Mouse (Mus musculus) liver, embryonic 16.5 days (tissue): ENCODE results near the gene Hoxc4. TPM values are rescaled to one million over a fixed set of nuclear protein-coding genes. Genes with fewer than 3 reads are reported as not detected.

Experiments used
- ATAC-seq: fragments of 200-750 bp; cut with Nextera tagmentation; 2 replicates; pipeline ENCODE4 v1.8.0; 2017; ENCODE audit warnings: low read depth, mild to moderate bottlenecking, moderate number of reproducible peaks, moderate library complexity
- H3K27ac ChIP-seq: fragments of 300-500 bp; sonication (generic); 2 replicates; pipeline ENCODE4 v1.5.1; 2014; ENCODE audit warnings: mild to moderate bottlenecking, low read length
- H3K27me3 ChIP-seq: fragments of 300-500 bp; sonication (generic); 2 replicates; pipeline ENCODE4 v1.6.1; 2014; ENCODE audit warnings: low read depth, low read length, mixed read lengths; ENCODE audit not compliant: control insufficient read depth, insufficient read depth
- H3K36me3 ChIP-seq: fragments of 300-500 bp; sonication (generic); 2 replicates; pipeline ENCODE4 v1.6.1; 2014; ENCODE audit warnings: mild to moderate bottlenecking; ENCODE audit not compliant: control insufficient read depth, insufficient read depth
- H3K4me1 ChIP-seq: fragments of 300-500 bp; sonication (generic); 2 replicates; pipeline ENCODE4 v1.6.1; 2014; ENCODE audit warnings: low read depth, low read length, mixed read lengths; ENCODE audit not compliant: control insufficient read depth
- H3K4me2 ChIP-seq: fragments of 300-500 bp; sonication (generic); 2 replicates; pipeline ENCODE4 v1.6.1; 2014; ENCODE audit warnings: low read depth, low read length, mixed read lengths
- H3K4me3 ChIP-seq: fragments of 300-500 bp; sonication (generic); 2 replicates; pipeline ENCODE4 v1.5.1; 2014; ENCODE audit warnings: low read depth, mild to moderate bottlenecking, low read length
- H3K9ac ChIP-seq: fragments of 300-500 bp; sonication (generic); 2 replicates; pipeline ENCODE4 v1.6.1; 2014; ENCODE audit warnings: low read depth, low read length
- H3K9me3 ChIP-seq: fragments of 300-500 bp; sonication (generic); replicated peaks from 2 replicates; pipeline ENCODE4 v1.6.1; 2016; ENCODE audit warnings: low read length; ENCODE audit not compliant: control insufficient read depth
- WGBS: fragments of 180-500 bp; shearing (Covaris S2); extraction: QIAGEN DNeasy Blood & Tissue Kit; methylation state at CpG from one replicate; pipeline ENCODE4 v1.1.7; 2014; ENCODE audit not compliant: insufficient replicate concordance; 5-methylcytosine and 5-hydroxymethylcytosine counted together
- polyA plus RNA-seq: library from polyadenylated mRNA; unstranded; fragments of >200 nt; fragmentation: Nextera tagmentation; extraction: Ambion mirVana; gene quantifications from 2 replicates; pipeline ENCODE4 v1.2.1, GENCODE M21; 2015

Hoxc4 gene
- polyA plus RNA-seq: 0.09 and 0.15 TPM in 2 replicates

DNA sequence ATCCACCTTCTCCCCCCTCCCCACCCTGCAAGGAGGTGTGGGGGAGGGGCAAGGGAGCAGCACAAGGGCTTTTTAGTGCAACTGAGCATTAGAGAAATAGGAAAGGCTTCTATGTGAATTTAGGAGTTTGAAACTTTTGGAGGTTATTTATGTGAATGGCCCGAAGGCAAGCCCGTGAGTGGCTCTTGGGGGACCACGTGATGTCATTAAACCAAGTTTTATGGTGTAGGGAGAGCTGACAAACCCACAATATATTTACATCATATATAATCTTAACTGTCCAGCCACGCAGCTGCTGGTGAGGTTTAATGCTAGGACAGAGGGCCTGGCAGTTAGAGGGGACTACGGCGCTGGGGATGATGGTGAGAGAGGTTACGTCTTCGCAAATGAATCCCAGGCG, at the start of gene Hoxc4:
Hoxc4 (plus strand) TSS at position 299 of the 400 bp plus-strand sequence.
- H3K4me1 ChIP-seq: no peaks in the 10 kb centered on the region
- ATAC-seq: no peak
- H3K27me3 ChIP-seq: peaks cover 92% of the 10 kb centered on the region
- H3K9ac ChIP-seq: no peak within 1 kb of the TSS
- H3K4me2 ChIP-seq: no peak within 1 kb of the TSS
- H3K9me3 ChIP-seq: no peaks in the 10 kb centered on the region
- H3K4me3 ChIP-seq: no peak within 1 kb of the TSS
- 34% methylated on average over 9 of the region's 9 CpGs for WGBS
- H3K36me3 ChIP-seq: no peaks in the 10 kb centered on the region
- no peak within 1 kb of the TSS for H3K27ac ChIP-seq

DNA sequence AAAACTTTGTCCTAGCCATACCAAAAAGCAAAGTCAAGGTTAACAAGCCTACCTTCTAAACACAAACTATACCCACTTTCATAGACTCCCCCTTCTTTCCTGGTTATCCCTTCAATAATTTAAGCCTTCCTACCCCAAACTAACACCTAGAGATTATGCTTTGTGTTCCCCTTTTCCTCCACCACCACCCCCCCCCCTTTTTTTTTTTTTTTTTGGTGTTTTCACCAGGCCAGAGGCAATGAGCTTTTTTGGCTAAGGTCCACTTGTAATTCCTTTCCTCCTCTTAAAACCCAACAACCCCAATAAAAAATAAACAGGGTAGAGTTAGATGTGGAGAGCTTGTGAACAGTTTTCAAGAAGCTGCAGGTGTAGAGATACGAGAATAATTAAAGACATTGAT, 49.4 kb upstream of the Hoxc4 start:
- WGBS: 8% methylated on average over 1 of the region's 1 CpGs
- H3K27me3 ChIP-seq: peaks cover 96% of the 10 kb centered on the region
- no peaks in the 10 kb centered on the region for H3K4me1 ChIP-seq
- no peak overlapping the region for H3K27ac ChIP-seq
- H3K9ac ChIP-seq: no peak overlapping the region
- ATAC-seq: no peak
- H3K4me3 ChIP-seq: no peak overlapping the region
- H3K4me2 ChIP-seq: no peak overlapping the region
- H3K9me3 ChIP-seq: no peaks in the 10 kb centered on the region
- H3K36me3 ChIP-seq: no peaks in the 10 kb centered on the region

DNA sequence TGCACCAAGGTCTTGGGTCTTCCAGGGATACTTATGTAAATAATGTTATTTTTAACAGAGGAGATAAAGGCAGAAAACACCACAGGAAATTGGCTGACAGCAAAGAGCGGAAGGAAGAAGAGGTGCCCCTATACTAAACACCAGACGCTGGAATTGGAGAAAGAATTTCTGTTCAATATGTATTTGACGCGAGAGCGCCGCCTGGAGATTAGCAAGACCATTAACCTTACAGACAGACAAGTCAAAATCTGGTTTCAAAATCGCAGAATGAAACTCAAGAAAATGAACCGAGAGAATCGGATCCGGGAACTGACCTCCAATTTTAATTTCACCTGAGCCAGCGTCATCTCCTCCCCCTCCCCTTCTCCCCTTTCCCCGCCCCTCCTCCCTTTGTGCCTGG, 48.0 kb upstream of the Hoxc4 start:
- Histone ChIP-seq H3K4me2 (no peak overlapping the region), H3K36me3 (no peaks in the 10 kb centered on the region), H3K4me3 (no peak overlapping the region), H3K27me3 (peaks cover 95% of the 10 kb centered on the region), H3K9me3 (no peaks in the 10 kb centered on the region), H3K4me1 (no peaks in the 10 kb centered on the region), H3K9ac (no peak overlapping the region), H3K27ac (no peak overlapping the region)
- no peak for ATAC-seq
- WGBS: under 1% methylated on average over 12 of the region's 12 CpGs

DNA sequence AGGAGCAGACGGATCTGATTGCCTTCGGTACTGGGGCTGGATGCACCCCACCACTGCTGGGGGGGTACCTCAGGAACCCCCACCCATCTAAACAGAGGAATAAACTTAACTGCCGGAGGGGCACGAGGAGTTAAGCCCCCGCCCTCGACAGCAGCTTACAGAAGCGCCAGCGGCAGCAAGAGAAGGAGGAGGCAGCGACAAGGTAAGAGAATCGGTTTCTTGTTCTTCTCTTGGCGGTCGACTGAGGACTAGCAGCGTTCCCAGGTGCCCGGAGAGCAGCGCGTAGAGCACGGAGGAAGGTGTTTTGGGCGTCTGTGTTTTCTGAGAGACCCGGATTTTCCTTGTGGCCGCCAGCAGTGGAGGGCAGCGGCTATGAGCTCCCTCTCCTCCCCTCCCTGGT, 46.5 kb upstream of the Hoxc4 start:
- 3% methylated on average over 20 of the region's 21 CpGs for WGBS
- Histone ChIP-seq H3K9ac (no peak overlapping the region), H3K27me3 (peaks cover 95% of the 10 kb centered on the region), H3K27ac (no peak overlapping the region), H3K4me2 (no peak overlapping the region), H3K4me1 (no peaks in the 10 kb centered on the region), H3K4me3 (no peak overlapping the region), H3K9me3 (no peaks in the 10 kb centered on the region), H3K36me3 (no peaks in the 10 kb centered on the region)
- ATAC-seq: no peak

DNA sequence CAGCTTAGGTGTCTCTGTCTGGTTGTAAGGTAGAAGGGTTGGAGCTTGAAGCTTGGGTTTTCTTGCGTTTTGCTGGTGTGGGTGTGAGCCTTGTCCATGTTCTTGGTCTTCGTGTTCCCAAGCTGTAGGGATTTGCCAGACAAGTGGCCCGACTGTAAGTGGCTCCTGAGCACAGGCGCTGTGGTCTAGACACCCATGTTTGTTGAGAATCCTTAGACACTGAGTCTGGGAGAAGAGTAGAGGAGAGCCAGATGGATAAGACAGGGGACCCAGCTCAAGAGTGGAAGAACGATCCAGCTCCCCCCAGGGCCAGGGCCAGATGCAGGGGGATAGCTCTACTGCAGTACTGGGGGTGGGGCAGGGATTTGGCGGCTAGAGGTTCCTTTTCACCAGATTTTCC, 46.0 kb upstream of the Hoxc4 start:
- Histone ChIP-seq H3K9me3 (no peaks in the 10 kb centered on the region), H3K36me3 (no peaks in the 10 kb centered on the region), H3K27ac (no peak overlapping the region), H3K27me3 (peaks cover 95% of the 10 kb centered on the region), H3K4me1 (no peaks in the 10 kb centered on the region), H3K4me2 (no peak overlapping the region), H3K4me3 (no peak overlapping the region), H3K9ac (no peak overlapping the region)
- 2% methylated on average over 6 of the region's 6 CpGs for WGBS
- ATAC-seq: no peak

DNA sequence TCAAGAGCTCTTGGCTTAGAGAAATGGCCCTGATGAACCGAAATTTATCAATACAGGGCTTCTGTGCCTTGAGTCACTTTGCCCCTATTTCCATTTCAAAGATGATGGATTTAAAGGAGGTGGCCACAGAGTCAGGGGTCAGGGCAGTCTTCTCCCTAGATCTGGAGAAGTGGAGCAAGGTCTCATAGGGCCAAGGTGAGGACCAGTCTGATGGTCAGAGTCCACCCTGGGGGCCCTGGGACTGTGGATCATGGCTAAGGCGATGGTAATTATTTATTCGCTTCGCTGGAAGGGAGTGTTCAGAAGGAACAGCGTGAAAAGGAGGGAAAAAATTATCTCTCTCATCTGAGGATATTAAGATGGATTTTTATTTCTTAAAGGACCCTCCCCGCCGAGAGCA, 43.7 kb upstream of the Hoxc4 start:
- no peak overlapping the region for H3K4me3 ChIP-seq

DNA sequence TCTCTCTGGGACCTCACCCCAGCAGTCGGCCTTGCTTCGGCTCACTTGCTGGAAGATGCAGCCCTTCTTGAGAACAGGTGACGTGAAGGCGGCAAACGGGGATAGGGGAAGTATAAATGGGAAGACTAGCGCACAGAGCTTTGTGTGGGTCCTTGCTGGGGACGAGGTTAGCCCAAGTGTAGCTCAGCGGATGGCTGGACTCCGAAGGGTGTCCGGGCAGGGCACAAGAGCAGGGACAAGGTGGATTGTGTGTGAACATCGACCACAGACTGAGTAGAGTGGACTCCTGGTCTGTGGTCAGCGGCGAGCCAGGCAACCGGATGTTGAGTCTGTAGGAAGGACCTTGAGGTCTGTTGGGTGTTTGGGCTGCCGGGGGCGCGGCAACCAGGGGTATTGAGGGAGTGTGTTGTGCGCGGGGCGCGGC, 43.0 kb upstream of the Hoxc4 start:
- Histone ChIP-seq H3K4me1 (no peaks in the 10 kb centered on the region), H3K9ac (no peak overlapping the region), H3K4me2 (no peak overlapping the region), H3K27me3 (peaks cover 97% of the 10 kb centered on the region), H3K27ac (no peak overlapping the region), H3K9me3 (no peaks in the 10 kb centered on the region), H3K4me3 (no peak overlapping the region), H3K36me3 (no peaks in the 10 kb centered on the region)
- ATAC-seq: no peak
- 2% methylated on average over 21 of the region's 21 CpGs for WGBS

More for the DNA sequence above, 43.7 kb upstream of the Hoxc4 start:
- no peak overlapping the region for H3K9ac ChIP-seq
- H3K27ac ChIP-seq: no peak overlapping the region
- H3K36me3 ChIP-seq: no peaks in the 10 kb centered on the region
- no peaks in the 10 kb centered on the region for H3K4me1 ChIP-seq
- H3K9me3 ChIP-seq: no peaks in the 10 kb centered on the region
- 4% methylated on average over 7 of the region's 7 CpGs for WGBS
- ATAC-seq: no peak
- peaks cover 97% of the 10 kb centered on the region for H3K27me3 ChIP-seq
- H3K4me2 ChIP-seq: no peak overlapping the region

DNA sequence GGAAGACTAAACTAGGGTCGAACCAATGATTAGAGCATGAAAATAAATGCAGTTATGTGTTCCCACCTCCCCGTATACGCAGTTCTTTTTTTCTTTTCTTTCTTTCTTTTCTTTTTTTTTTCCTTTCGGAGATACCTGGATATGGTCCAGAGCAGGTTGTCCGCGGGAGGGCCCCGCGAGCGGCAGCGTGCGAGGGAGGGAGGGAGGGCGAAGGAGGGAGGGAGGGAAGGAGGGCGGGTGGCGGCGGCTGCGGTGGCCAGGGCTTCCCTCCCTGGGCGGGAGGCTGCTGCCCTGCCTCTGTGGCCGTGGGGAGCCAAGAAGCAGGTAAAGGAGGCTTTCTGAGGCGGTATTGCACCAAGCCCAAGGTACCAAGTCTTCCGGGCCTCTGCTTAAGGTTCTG, 42.6 kb upstream of the Hoxc4 start, which contains the start of gene Hoxc9:
Hoxc9 (plus strand) TSS at position 269 of the 400 bp plus-strand sequence.
- Histone ChIP-seq H3K4me3 (peak within 1 kb of the TSS; percentile 19; the same call in 1 of the 2 replicates), H3K9me3 (no peaks in the 10 kb centered on the region), H3K27me3 (peaks cover 97% of the 10 kb centered on the region), H3K4me1 (no peaks in the 10 kb centered on the region), H3K4me2 (peak within 1 kb of the TSS; percentile 8; the same call in 1 of the 2 replicates), H3K27ac (no peak within 1 kb of the TSS), H3K36me3 (no peaks in the 10 kb centered on the region), H3K9ac (no peak within 1 kb of the TSS)
- ATAC-seq: no peak
- WGBS: 1% methylated on average over 17 of the region's 20 CpGs

DNA sequence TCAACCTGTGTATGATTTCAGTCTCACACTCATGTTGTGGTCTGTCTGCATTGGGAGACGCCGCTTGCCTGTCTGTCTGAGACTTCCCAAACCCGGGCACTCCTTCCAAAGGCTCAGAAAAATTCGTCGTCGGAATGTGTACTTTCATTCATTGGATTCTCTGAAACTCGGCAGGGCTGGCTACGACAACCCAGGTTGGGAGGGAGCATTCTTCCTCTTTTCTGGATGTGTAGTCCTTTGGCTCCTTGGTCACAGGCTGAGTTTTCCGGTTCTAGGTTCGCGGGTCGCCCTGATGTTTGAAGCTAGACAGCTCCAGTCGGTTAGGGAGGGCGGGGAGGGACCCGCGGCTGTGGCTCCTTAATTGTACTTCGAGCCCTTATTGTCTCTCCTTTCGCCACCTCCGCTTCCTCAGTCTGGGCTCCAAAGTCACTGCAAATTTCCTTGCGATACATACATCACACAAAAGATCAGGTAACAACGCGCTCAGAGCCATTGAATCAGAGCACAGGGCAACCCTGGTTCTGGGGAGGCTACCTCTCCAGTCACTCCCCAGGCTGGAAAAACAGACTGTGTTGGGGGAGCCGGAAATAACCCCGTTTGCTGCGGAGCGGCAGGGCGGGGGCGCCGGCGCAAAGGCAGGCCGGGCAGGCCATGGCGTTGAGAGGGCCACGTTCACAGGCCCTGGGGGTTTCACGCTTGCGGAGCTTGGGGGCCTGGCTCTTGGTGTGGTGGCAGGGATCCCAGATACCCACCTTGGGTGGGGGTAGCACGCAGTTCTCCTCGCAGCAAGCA, 41.9 kb upstream of the Hoxc4 start:
- Histone ChIP-seq H3K4me1 (no peaks in the 10 kb centered on the region), H3K9ac (no peak overlapping the region), H3K36me3 (no peaks in the 10 kb centered on the region), H3K9me3 (no peaks in the 10 kb centered on the region), H3K27ac (no peak overlapping the region), H3K4me2 (peak overlapping the region; percentile 8; the same call in 1 of the 2 replicates), H3K4me3 (peak overlapping the region; percentile 19; the same call in 1 of the 2 replicates), H3K27me3 (peaks cover 98% of the 10 kb centered on the region)
- 2% methylated on average over 37 of the region's 37 CpGs for WGBS
- ATAC-seq: no peak
